Mouse (Mus musculus) midbrain, embryonic 11.5 days (tissue): ENCODE data around the gene Sptssb. TPM values are rescaled to one million over a fixed set of nuclear protein-coding genes. Genes with fewer than 3 reads are reported as not detected.

Source experiments
- ATAC-seq: fragments of 200-750 bp; cut with Nextera tagmentation; 2 replicates; pipeline ENCODE4 v1.8.0; 2017; ENCODE audit warnings: moderate TSS enrichment, moderate library complexity; ENCODE audit not compliant: low FRiP score
- DNase-seq: peaks from one replicate; pipeline ENCODE4 v3.0.0; 2015; ENCODE audit warnings: low spot score; ENCODE audit errors: missing footprints
- H3K27ac ChIP-seq: fragments of 300-500 bp; sonication (generic); 2 replicates; pipeline ENCODE4 v1.5.1; 2014; ENCODE audit warnings: low read depth, low read length
- H3K27me3 ChIP-seq: fragments of 300-500 bp; sonication (generic); 2 replicates; pipeline ENCODE4 v1.6.1; 2014; ENCODE audit warnings: mild to moderate bottlenecking, low read length, moderate library complexity, mixed read lengths; ENCODE audit not compliant: control insufficient read depth, insufficient read depth
- H3K36me3 ChIP-seq: fragments of 300-500 bp; sonication (generic); 2 replicates; pipeline ENCODE4 v1.6.1; 2014; ENCODE audit warnings: mild to moderate bottlenecking, low read length, moderate library complexity, mixed read lengths; ENCODE audit not compliant: control insufficient read depth, insufficient read depth
- H3K4me1 ChIP-seq: fragments of 300-500 bp; sonication (generic); 2 replicates; pipeline ENCODE4 v1.6.1; 2014; ENCODE audit warnings: low read length; ENCODE audit not compliant: control insufficient read depth, insufficient read depth
- H3K4me2 ChIP-seq: fragments of 300-500 bp; sonication (generic); 2 replicates; pipeline ENCODE4 v1.6.1; 2014; ENCODE audit warnings: mild to moderate bottlenecking, moderate library complexity
- H3K4me3 ChIP-seq: fragments of 300-500 bp; sonication (generic); 2 replicates; pipeline ENCODE4 v1.5.1; 2014; ENCODE audit warnings: low read depth, low read length
- H3K9ac ChIP-seq: fragments of 300-500 bp; sonication (generic); 2 replicates; pipeline ENCODE4 v1.6.1; 2014; ENCODE audit warnings: low read length
- H3K9me3 ChIP-seq: fragments of 300-500 bp; sonication (generic); 2 replicates; pipeline ENCODE4 v1.6.1; 2016; ENCODE audit warnings: low read length; ENCODE audit not compliant: control insufficient read depth
- WGBS: fragments of 180-500 bp; shearing (Covaris S2); extraction: QIAGEN DNeasy Blood & Tissue Kit; methylation state at CpG from one replicate; pipeline ENCODE4 v1.1.7; 2014; 5-methylcytosine and 5-hydroxymethylcytosine counted together
- polyA plus RNA-seq: library from polyadenylated mRNA; unstranded; fragments of >200 nt; fragmentation: Nextera tagmentation; extraction: Ambion mirVana; gene quantifications from 2 replicates; pipeline ENCODE4 v1.2.1, GENCODE M21; 2014

Sptssb gene
- polyA plus RNA-seq, 1 experiment from 2014 or later = 0.34 TPM

- ATAC-seq (no peak), DNase-seq (no peak)
- no peaks in the 10 kb centered on the region for H3K36me3 ChIP-seq
- WGBS = 86% methylated on average over 9 of the region's 9 CpGs
- no peaks in the 10 kb centered on the region for H3K9me3 ChIP-seq
- no peaks in the 10 kb centered on the region for H3K27me3 ChIP-seq
- no peaks in the 10 kb centered on the region for H3K4me1 ChIP-seq
- no peak overlapping the region for H3K4me3 ChIP-seq
- no peak overlapping the region for H3K4me2 ChIP-seq
- H3K27ac ChIP-seq = no peak overlapping the region
- no peak overlapping the region for H3K9ac ChIP-seq
Observed at GRCm38 (mm10) chr3:69892187-69893094, 32.7 kb upstream of the Sptssb start.

DNA sequence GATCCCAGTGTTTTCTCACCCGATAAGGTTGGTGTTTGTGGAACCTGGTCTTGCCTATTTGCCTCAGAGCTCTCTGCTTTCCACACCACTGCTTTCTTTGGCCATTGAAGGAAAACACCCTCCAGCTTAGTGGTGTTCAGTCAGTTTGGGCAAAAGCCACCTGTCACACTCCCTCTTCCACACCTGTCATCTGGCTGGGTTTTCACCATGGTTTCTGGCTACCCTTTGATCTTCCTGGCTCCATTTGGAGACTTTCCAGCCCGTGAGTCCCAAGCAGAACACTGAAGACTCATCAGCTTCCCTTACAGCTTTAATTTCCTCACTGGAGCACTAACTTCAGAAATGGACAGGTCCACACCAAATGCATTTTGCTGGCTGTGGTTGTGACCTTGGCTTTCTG lies 26.1 kb upstream of the Sptssb start:
- 77% methylated on average over 2 of the region's 2 CpGs for WGBS
- no peak overlapping the region for H3K9ac ChIP-seq
- H3K36me3 ChIP-seq = no peaks in the 10 kb centered on the region
- no peak for DNase-seq
- H3K4me2 ChIP-seq = no peak overlapping the region
- H3K4me3 ChIP-seq = no peak overlapping the region
- no peaks in the 10 kb centered on the region for H3K4me1 ChIP-seq
- no peak overlapping the region for H3K27ac ChIP-seq
- no peaks in the 10 kb centered on the region for H3K27me3 ChIP-seq
- no peak for ATAC-seq
- no peaks in the 10 kb centered on the region for H3K9me3 ChIP-seq

DNA sequence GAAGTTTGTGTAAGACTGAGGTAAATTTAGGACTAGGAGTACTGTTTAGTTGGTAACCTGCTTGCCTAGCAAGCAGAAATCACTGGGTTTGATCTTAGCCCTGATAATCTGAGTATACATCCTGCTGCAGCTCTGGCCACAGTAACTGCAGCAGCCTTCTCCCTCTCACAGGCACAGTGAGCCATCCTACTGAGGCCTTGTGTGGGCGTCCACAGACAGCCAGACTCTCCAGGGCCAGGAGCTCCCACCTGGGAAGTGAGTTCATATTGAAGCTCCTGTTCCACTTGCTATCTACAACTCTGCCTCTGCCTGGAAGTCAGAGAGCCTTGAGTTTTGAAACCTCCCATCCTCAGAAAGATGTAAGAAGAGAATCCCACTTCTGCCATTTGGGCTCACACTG lies 24.0 kb upstream of the Sptssb start:
- Histone ChIP-seq H3K36me3 (no peaks in the 10 kb centered on the region), H3K9ac (no peak overlapping the region), H3K27me3 (no peaks in the 10 kb centered on the region), H3K27ac (no peak overlapping the region), H3K4me3 (no peak overlapping the region), H3K4me2 (no peak overlapping the region), H3K4me1 (no peaks in the 10 kb centered on the region), H3K9me3 (no peaks in the 10 kb centered on the region)
- DNase-seq = no peak
- WGBS = 82% methylated on average over 1 of the region's 1 CpGs
- no peak for ATAC-seq

GRCm38 (mm10) chr3:69877538-69877937 lies 17.8 kb upstream of the Sptssb start:
- Histone ChIP-seq H3K36me3 (no peaks in the 10 kb centered on the region), H3K9me3 (no peaks in the 10 kb centered on the region), H3K27me3 (no peaks in the 10 kb centered on the region), H3K27ac (no peak overlapping the region), H3K4me1 (no peaks in the 10 kb centered on the region), H3K4me2 (no peak overlapping the region), H3K9ac (no peak overlapping the region), H3K4me3 (no peak overlapping the region)
- WGBS = 86% methylated on average over 2 of the region's 2 CpGs
- DNase-seq (no peak), ATAC-seq (no peak)

DNA sequence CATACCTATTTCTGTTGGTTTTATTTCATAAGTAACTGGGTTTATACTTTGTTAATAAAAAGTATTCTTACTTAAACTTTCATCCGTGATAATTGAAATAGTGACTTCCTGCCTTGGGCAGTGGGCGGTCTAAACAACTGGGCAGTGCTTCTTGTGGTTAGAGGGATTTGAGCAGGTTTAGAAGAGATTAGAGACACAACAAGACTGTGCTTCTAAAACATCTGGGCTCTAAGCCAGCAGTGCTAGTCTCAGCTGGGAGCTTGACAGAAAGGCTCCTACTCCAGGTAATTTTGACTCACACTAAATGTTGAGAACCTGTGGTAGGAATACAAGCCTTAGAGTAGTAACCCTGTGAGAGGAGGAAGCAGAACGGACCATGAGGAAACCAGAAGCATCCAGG lies 15.0 kb upstream of the Sptssb start:
- H3K36me3 ChIP-seq = no peaks in the 10 kb centered on the region
- ATAC-seq (no peak), DNase-seq (no peak)
- no peaks in the 10 kb centered on the region for H3K9me3 ChIP-seq
- no peak overlapping the region for H3K4me3 ChIP-seq
- no peak overlapping the region for H3K9ac ChIP-seq
- H3K27ac ChIP-seq = no peak overlapping the region
- no peaks in the 10 kb centered on the region for H3K4me1 ChIP-seq
- no peaks in the 10 kb centered on the region for H3K27me3 ChIP-seq
- H3K4me2 ChIP-seq = no peak overlapping the region
- WGBS = 89% methylated on average over 3 of the region's 3 CpGs

GRCm38 (mm10) chr3:69872661-69873327 lies 13.1 kb upstream of the Sptssb start:
- no peaks in the 10 kb centered on the region for H3K36me3 ChIP-seq
- no peaks in the 10 kb centered on the region for H3K27me3 ChIP-seq
- no peaks in the 10 kb centered on the region for H3K4me1 ChIP-seq
- H3K9me3 ChIP-seq = no peaks in the 10 kb centered on the region
- ATAC-seq (no peak), DNase-seq (no peak)
- H3K4me3 ChIP-seq = no peak overlapping the region
- no peak overlapping the region for H3K27ac ChIP-seq
- no peak overlapping the region for H3K9ac ChIP-seq
- 84% methylated on average over 6 of the region's 6 CpGs for WGBS
- no peak overlapping the region for H3K4me2 ChIP-seq

DNA sequence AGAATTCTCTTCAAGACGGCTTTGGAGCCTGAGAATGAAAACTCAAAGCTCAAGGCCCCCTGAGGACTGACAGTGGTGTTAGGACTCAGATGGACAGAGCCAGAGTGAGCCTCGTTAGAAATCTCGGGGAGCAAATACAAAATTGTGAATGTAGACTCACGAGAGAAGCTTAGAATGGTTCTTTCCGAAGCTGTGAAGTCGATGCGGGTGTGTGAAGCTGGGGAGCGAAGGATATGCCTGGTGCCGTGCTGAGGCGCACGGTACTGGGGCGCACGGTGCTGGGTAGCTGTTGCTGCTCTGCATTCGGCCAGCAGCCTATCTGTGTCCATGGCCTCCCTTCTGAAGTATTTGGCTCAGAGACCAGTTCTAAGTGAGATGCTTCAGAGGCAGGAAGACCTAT lies 11.4 kb upstream of the Sptssb start:
- H3K27me3 ChIP-seq = no peaks in the 10 kb centered on the region
- H3K9ac ChIP-seq = no peak overlapping the region
- 88% methylated on average over 14 of the region's 14 CpGs for WGBS

GRCm38 (mm10) chr3:69869702-69870101 lies 10.0 kb upstream of the Sptssb start:
- Histone ChIP-seq H3K9ac (no peak overlapping the region), H3K4me3 (no peak overlapping the region), H3K4me2 (no peak overlapping the region), H3K27ac (no peak overlapping the region), H3K27me3 (no peaks in the 10 kb centered on the region), H3K9me3 (no peaks in the 10 kb centered on the region), H3K36me3 (no peaks in the 10 kb centered on the region), H3K4me1 (no peaks in the 10 kb centered on the region)
- WGBS = 87% methylated on average over 8 of the region's 8 CpGs
- DNase-seq (no peak), ATAC-seq (no peak)

More for the DNA sequence above, 11.4 kb upstream of the Sptssb start:
- no peaks in the 10 kb centered on the region for H3K9me3 ChIP-seq
- ATAC-seq (no peak), DNase-seq (no peak)
- no peaks in the 10 kb centered on the region for H3K36me3 ChIP-seq
- H3K4me3 ChIP-seq = no peak overlapping the region
- no peak overlapping the region for H3K27ac ChIP-seq
- H3K4me2 ChIP-seq = no peak overlapping the region
- no peaks in the 10 kb centered on the region for H3K4me1 ChIP-seq

DNA sequence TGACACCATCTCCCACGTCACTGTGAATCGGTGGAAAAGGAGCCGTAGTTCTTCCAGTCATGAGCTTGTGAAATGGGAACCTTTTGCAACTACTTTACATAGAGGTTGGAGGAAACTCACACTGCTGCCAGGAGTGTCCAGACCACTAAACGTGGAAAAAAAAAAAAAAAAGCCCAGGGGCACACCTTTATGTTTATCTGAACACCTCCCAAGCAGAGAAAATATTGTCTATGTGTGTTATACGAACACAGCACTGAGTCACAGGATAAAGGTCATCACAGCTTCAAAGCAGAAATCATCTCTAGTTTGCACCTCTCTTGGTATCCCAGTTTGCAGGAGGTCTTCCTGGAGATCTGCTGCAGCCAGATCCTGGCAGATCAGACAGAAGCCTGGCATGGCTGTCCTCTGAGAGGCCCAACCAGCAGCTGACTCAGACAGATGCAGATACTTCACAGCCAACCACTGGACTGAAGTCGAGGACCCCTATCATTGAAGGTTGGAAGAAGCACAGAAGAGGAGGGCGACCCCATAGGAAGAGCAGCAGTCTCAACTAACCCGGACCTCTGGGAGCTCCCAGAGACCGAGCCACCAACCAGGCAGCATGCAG lies 2.2 kb upstream of the Sptssb start:
- Histone ChIP-seq H3K27ac (no peak overlapping the region), H3K9ac (no peak overlapping the region), H3K9me3 (no peaks in the 10 kb centered on the region), H3K4me2 (peak overlapping the region; percentile 80), H3K27me3 (peaks cover 7% of the 10 kb centered on the region; the same call in 1 of the 2 replicates), H3K36me3 (no peaks in the 10 kb centered on the region), H3K4me3 (no peak overlapping the region), H3K4me1 (no peaks in the 10 kb centered on the region)
- DNase-seq (no peak), ATAC-seq (no peak)
- 61% methylated on average over 9 of the region's 9 CpGs for WGBS
